Mouse (Mus musculus) cerebellum, adult 18-20 months (tissue): ENCODE measurements at regions not wholly inside any gene's neighbourhood (a gene's known extent, or its start where the extent isn't known, plus 50 kb on each side); places are given as distances from the start of the nearest gene placed in this dataset.

Source experiments
- DNase-seq, 2 experiments: peaks; one replicate each; pipeline ENCODE4 v3.0.0; 2021

DNA sequence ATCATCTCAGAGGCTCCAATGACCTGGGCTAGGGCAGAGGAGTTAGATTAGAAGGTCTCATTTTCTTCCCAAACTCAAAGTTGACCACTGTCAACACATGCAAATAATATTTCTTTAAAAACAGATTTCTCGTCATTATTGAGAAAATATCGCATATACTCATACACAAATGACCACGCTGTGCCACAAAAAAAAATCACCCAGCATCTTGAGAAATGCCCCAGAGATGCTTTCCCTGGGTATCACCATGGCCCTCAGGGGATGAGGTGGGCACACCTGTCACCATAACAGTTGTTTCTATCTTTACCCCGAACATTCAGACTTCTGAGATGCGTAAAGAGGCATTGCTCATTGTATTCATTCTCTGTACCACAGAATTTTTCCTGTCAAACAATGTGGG, 134.4 kb upstream of the Foxq1 start:
- DNase-seq, result no peak

DNA sequence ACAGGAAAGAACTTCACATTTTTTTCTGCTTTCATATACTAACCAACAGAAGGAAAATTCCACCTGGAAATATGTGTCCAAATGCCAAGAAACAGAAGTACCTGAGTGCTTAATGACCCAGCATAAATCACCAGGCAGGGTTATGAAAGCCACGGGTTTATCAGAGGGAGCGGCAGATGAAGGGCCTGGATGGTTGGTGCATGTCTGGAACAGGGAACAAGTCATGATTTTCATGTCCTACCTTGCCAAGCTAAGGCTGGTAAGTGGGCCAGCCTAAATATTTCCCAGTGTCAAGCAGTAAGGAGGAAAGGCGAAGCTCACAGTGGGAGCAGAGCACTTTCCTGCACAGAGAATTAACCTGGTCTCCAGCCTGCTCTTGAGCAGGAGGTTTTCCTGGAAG, 132.3 kb upstream of the Foxq1 start:
- no peak for DNase-seq

DNA sequence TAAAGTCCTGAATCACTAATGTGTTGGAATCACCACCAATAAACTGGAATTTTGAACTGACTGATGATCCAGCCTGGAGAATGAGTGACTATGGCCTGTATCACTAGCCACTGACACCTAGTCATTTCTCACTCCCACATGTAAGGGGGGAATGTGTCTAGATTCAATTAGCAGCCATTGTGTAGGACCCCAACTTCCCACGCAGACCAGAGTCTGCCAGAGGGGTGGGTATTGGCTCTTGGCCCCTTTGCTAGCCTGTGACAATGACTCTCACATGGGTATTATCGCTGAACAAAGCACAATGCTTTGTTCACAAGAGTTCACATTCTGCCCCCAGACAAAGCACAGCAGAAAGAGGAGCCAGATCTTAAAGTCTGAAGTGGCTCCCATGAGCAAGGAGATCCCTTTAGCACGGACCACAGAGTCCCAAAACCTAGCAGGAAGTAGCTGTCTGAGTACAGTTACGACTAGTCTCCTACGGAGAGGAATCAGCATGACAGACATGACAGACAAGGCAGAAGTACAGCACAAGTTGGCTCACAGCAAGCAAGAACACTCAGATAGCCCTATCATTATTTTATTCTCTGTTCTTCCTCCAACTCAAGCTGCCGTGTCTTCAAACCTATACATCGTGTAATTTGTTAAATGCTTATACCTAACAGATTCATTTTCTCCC, 130.0 kb upstream of the Foxq1 start:
- no peak for DNase-seq

GRCm38 (mm10) chr13:31436434-31436833, 119.5 kb upstream of the Foxq1 start:
- no peak for DNase-seq

DNA sequence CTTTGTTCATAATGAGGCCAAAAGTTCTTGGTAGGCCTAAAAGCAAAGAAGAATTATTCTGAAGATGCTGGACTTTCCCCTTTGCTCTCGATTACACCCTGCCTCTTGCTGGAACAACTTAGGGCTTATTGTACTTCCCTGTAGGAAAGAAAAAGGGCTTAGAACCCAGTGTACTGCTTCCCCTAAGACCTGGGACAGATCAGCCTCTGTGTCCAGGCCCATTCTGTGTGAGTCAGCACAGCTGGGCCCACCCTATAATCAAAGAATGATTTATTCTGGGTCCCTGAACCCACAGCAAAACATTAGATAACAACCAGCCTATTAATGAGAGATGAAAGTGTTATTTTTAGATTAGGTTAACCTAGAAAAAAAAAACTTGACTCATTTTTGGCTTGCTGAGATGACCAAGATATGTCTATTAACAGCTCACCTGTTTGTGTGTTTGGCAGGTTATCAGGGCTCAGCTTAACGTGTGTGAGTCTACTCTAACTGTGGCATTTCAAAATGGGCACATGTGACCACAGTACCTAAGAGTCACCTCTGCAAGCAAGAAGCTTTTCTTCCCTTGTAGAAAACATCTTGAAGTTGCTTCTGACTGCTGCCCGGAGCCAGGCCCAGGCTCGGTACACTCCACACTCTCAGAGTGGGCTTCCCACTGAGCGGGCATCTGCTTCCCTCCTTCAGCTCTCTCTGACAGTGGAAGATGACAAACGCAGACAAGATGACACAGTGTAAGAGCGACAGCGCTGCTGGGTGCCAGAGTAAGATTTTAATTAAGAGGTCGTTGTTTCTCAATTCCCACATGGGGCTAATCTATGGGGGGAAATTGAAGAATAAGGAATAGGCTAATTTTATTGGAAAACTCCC, 115.9 kb upstream of the Foxq1 start:
- peak; percentile 33 to 35 for DNase-seq

DNA sequence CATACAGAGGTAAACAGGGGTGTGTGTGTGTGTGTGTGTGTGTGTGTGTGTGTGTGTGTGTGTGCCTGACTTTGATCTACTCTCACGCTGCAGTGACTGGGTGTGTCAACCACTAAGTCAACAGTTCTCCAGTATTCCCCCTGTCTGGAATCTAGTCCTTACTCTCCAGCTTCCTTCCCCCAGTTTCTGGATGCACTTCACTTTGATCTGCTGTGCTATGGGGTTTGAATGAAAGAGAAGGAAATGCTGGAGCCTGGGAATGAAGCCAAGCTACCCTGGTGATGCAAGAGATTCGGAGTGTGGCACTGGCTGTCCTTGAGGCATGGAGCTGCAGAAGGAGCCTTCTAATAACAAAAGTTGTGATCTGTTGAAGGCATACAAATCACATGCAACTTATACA, 97.1 kb upstream of the Foxq1 start:
- DNase-seq, result no peak

DNA sequence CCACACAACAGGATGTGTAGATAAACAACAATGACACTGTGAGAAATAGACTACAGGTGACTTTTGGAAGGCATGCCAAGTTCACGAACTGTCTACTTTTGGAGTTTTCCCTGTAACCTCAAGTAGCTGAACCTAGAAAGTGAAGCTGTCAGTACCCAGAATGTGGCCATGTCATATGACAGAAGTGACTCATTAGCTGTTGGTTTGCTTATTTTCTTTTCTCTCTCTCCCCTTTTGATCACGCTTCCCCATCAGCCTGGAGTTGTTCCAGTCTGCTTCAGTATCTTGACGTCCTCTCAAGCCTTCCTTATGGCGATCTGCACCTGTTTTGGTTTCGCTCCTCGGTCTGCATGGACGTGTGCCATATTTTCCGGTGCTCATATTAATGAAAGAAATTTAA, 90.8 kb upstream of the Foxq1 start:
- DNase-seq, result no peak

GRCm38 (mm10) chr13:31465711-31466110, 90.2 kb upstream of the Foxq1 start:
- DNase-seq, result no peak

DNA sequence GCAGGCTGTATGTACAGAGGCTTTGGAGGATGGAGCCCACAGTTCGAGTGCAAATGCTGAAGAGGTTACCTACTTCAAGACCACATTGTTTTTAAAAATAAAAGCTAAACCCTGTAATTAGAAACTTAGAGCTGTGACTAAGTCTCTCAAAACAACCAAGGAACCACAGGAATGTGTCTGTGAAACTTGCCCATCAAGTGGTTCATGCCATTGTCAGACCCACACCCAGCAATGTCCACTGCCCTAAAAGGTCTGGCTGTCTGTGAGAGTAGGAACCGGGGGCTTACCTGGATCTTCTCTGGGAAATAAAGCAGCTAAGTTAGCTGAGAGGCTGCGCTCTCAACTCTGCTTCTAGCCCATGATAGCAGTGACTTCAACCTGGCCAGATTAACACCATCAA, 87.8 kb upstream of the Foxq1 start:
- DNase-seq, result no peak

DNA sequence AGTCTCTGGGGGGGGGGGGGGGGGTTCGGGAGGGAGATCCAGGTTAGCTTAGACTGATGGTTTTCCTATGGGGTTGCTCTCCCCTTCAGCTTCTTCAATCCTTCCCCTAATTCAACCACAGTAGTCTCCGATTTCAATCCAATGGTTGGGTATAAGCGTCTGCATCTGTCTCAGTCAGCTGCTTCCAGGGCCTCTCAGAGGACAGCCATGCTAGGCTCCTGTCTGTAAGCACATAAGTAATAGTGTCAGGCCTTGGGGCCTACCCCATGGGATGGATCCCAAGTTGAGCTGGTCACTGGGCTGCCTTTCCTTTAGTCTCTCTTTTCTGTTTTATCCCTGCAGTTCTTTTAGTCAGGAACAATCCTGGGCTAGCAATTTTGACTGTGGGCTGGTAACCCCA, 87.0 kb upstream of the Foxq1 start:
- no peak for DNase-seq

GRCm38 (mm10) chr13:31472366-31472765, 83.6 kb upstream of the Foxq1 start:
- no peak for DNase-seq

- DNase-seq, result no peak
These were observed 83.1 kb upstream of the Foxq1 start for GRCm38 (mm10) chr13:31472804-31473203.

GRCm38 (mm10) chr13:31473275-31473674, 82.7 kb upstream of the Foxq1 start:
- no peak for DNase-seq

DNA sequence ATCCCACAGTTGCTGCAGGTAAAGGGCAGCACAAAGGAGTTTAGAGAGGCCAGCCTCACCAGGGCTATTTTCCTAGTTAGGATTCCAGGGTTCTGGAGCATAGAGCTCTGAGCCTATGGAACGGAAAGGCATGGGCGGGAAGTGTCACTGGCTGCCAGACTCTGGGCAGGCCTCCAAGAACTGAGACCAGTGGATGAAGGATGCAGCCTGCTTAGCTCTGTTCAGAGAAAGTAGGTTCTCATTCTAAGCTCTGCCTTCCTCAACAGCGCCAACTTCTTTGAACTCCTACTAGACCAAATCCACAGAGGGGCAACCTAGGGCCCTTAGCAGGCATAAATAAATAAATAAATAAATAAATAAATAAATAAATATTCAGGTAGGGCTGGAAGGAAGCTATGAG, 80.1 kb upstream of the Foxq1 start:
- DNase-seq, result peak in 1 of 2 experiments; percentile 3

- DNase-seq, result no peak
These were observed 78.6 kb upstream of the Foxq1 start for GRCm38 (mm10) chr13:31477171-31477867.

- DNase-seq, result no peak
These were observed 74.7 kb upstream of the Foxq1 start for GRCm38 (mm10) chr13:31481105-31481844.

DNA sequence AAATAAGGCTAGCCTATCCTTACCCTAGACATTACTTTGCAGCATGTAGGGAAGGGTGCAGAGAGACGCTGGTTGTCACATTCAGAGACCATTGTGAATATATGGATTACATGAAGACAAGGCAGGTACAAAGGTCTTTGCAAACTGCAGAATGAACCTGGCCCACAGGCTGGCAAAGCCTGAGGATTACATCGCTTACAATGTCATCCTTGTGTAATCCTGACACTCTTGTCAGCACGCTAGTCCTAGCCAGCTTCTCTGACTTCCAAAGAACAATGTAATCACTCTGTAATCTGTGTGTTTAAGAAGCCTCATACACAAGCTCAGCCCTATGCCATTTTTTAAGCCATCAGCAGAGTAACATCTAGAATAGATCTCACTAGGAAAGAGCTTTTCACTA, 69.6 kb upstream of the Foxq1 start:
- no peak for DNase-seq

DNA sequence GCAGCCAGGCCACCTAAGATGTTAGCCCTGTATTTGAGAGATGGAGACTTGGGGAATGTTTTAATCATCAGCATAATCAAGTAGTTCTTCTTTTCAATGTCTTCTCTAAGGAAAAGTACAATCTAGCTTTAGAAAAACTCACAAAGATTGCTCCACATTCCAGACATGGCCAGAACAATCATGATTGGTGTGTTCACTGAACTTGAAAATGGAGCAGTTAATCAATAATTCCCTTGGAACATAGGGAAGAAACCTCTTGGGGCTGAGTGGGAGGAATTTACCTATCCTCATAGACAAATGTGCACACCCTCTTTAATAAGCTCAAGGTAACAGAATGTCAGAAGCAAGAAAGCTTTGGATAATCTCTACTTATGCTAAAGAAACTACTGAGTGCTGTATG, 67.7 kb upstream of the Foxq1 start:
- no peak for DNase-seq

DNA sequence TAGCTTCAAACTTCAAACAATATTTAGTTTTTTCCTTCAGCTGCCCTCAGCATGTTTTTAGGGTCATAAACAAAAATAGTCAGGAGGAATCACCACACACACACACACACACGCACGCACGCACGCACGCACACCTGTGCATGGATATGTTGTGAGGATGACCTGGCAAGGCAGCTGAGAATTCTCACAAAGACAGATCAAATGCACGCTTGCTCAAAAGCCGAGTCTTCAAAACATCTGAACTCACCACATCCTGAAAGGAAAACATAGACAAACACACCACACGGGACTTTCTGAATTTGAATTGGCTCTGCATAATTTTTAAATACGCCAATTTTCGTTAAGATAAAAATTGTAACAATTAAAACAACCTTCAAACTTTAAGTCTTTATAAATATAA, 52.7 kb upstream of the Foxq1 start:
- no peak for DNase-seq

- no peak for DNase-seq
These were observed 52.1 kb upstream of the Foxq1 start for GRCm38 (mm10) chr13:31503832-31504231.

DNA sequence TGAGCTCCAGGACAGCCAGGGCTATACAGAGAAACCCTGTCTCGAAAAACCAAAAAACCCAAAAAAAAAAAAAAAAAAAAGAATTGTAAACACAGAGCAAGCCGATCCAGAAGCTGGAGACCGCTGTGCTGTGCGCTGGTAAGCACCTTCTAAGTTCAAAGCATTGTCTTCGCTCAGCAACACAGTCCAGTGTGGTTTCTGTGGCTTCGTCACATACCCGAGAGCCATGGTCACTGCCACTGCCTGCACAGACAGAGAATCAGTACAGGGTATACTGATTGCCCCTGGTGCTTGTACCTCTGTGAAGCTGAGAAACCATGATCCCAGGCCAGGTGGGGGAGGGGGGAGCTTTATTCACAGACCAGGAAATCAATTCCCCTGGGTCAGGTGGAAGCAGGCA, 51.6 kb upstream of the Foxq1 start:
- no peak for DNase-seq

DNA sequence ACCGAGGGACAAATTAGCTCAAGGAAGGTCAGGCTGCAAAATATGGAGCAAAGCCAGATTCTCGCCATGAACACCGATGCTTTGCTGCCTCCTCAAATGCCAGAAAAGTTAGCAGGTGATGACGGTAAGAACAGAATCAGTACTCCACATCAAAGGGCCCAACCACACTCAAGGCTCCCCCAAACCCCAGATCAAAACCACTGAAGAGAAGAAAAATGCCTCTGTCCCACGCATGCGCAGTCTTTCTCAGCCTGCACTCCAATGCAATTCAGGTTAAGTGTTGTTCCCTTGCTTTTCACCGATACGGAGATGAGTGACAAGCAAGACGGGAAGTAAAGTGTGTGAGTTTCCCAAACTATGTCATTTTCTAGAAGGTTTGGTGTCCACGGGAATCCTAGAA, 50.5 kb upstream of the Foxq1 start:
- DNase-seq, result no peak
